ENCODE assay signal across 25 mouse cellular contexts in genomic region chr7:130030711-130031110, GRCm38 (mm10).
A peak's percentile ranks its signal among the peaks of the same experiment; 100 is the strongest.
DNase-seq lines count a peak whose midpoint lies in the region; ATAC-seq and TF ChIP-seq lines count a peak whose summit lies in the region.
"Had no signal": no experiment of that assay in that cellular context is flagged by ENCODE, and none has a peak within 500 bp of the region (broad histone marks: within the 10 kb centered on the region; RNA-seq: fewer than 3 reads in every experiment).

No protein-coding gene starts in this region.

- in situ Hi-C loops in ES-E14 (cut with MboI; ENCODE audit: low sequenced_read_pairs in 2 of 2, unreplicated experiment in 2 of 2): no loop called here

- H3K4me3 ChIP-seq in ES-E14 (ENCODE audit: insufficient read depth in 1 of 2, low read depth in 1 of 2, low read length in 2 of 2, poor library complexity in 1 of 2, severe bottlenecking in 1 of 2): no peak overlapping the region
- H3K4me3 ChIP-seq in intestine, postnatal 0 days (ENCODE audit: low read depth, low read length): no peak overlapping the region
- H3K4me3 ChIP-seq in lung, postnatal 0 days (ENCODE audit: low read depth, low read length): no peak overlapping the region
- no peak overlapping the region for H3K4me3 ChIP-seq in heart, embryonic 11.5 days (ENCODE audit: low read depth, low read length)

- intact Hi-C loops in heart, postnatal 14 days (cut with DNase I): no loop called here

- 86% methylated on average over 4 of the region's 4 CpGs for WGBS in intestine, postnatal 0 days
- 73% methylated on average over 4 of the region's 4 CpGs for WGBS in lung, postnatal 0 days
- WGBS in heart, embryonic 11.5 days (ENCODE audit: insufficient replicate concordance): 79% methylated on average over 4 of the region's 4 CpGs

- no peaks in the 10 kb centered on the region for H3K4me1 ChIP-seq in ES-E14 (ENCODE audit: control insufficient read depth in 2 of 2, insufficient read depth in 2 of 2, low read length in 2 of 2, poor library complexity in 1 of 2)
- H3K4me1 ChIP-seq in intestine, postnatal 0 days (replicated peaks; ENCODE audit: control insufficient read depth, insufficient read depth, low read length): no peaks in the 10 kb centered on the region
- H3K4me1 ChIP-seq in lung, postnatal 0 days (ENCODE audit: insufficient read depth, low read depth, low read length): no peaks in the 10 kb centered on the region
- H3K4me1 ChIP-seq in heart, embryonic 11.5 days (ENCODE audit: control insufficient read depth, insufficient read depth, low read length): no peaks in the 10 kb centered on the region

- ATAC-seq in intestine, postnatal 0 days: no peak
- no peak for ATAC-seq in lung, postnatal 0 days
- ATAC-seq in heart, embryonic 11.5 days (replicated peaks; ENCODE audit: insufficient number of reproducible peaks, low FRiP score, low TSS enrichment): no peak
- ATAC-seq: activated CD4-positive, CD25-positive, alpha-beta regulatory T cell, adult 4 months; CD4-positive, CD25-positive, alpha-beta regulatory T cell, adult 4 months; Patski had no signal

- no peak for TF ChIP-seq EP300 in lung, postnatal 0 days (IDR thresholded peaks at IDR 0.05)

- TF ChIP-seq CTCF in intestine, postnatal 0 days (IDR thresholded peaks at IDR 0.05; ENCODE audit: low read depth): no peak
- no peak for TF ChIP-seq CTCF in lung, postnatal 0 days (IDR thresholded peaks at IDR 0.05)

- H3K4me2 ChIP-seq in intestine, postnatal 0 days (replicated peaks; ENCODE audit: low read depth): no peak overlapping the region
- H3K4me2 ChIP-seq in lung, postnatal 0 days (replicated peaks; ENCODE audit: low read depth, low read length): no peak overlapping the region
- no peak overlapping the region for H3K4me2 ChIP-seq in heart, embryonic 11.5 days

- no peaks in the 10 kb centered on the region for H3K27me3 ChIP-seq in intestine, postnatal 0 days (replicated peaks; ENCODE audit: control insufficient read depth, insufficient read depth, low read length)
- H3K27me3 ChIP-seq in lung, postnatal 0 days (replicated peaks; ENCODE audit: insufficient read depth, low read length): no peaks in the 10 kb centered on the region
- no peaks in the 10 kb centered on the region for H3K27me3 ChIP-seq in heart, embryonic 11.5 days (ENCODE audit: control insufficient read depth, insufficient read depth, low read length)
- H3K27me3 ChIP-seq: Patski had no signal

- H3K9me3 ChIP-seq in ES-E14 (ENCODE audit: control insufficient read depth, insufficient read depth, low read depth, low read length): no peaks in the 10 kb centered on the region
- no peaks in the 10 kb centered on the region for H3K9me3 ChIP-seq in intestine, postnatal 0 days (ENCODE audit: control insufficient read depth)
- H3K9me3 ChIP-seq in lung, postnatal 0 days (ENCODE audit: low read length): no peaks in the 10 kb centered on the region
- H3K9me3 ChIP-seq in heart, embryonic 11.5 days (replicated peaks; ENCODE audit: control insufficient read depth, low read length): no peaks in the 10 kb centered on the region

- no peak overlapping the region for H3K27ac ChIP-seq in ES-E14 (ENCODE audit: insufficient read depth, low read depth, low read length, poor library complexity, severe bottlenecking)
- no peak overlapping the region for H3K27ac ChIP-seq in intestine, postnatal 0 days (ENCODE audit: low read depth, low read length)
- H3K27ac ChIP-seq in lung, postnatal 0 days (ENCODE audit: low read length): no peak overlapping the region
- H3K27ac ChIP-seq in heart, embryonic 11.5 days (ENCODE audit: low read depth, low read length): no peak overlapping the region

- no peaks in the 10 kb centered on the region for H3K36me3 ChIP-seq in ES-E14 (ENCODE audit: control insufficient read depth, insufficient read depth, low read length, poor library complexity, severe bottlenecking)
- no peaks in the 10 kb centered on the region for H3K36me3 ChIP-seq in intestine, postnatal 0 days (ENCODE audit: control insufficient read depth, insufficient read depth)
- no peaks in the 10 kb centered on the region for H3K36me3 ChIP-seq in lung, postnatal 0 days (ENCODE audit: insufficient read depth, low read length)
- no peaks in the 10 kb centered on the region for H3K36me3 ChIP-seq in heart, embryonic 11.5 days (ENCODE audit: control insufficient read depth, insufficient read depth, low read length)
- H3K36me3 ChIP-seq: G1E had no signal

- peak; percentile 46 for DNase-seq in ES-CJ7 (ENCODE audit: low read depth, low spot score)
- peak; percentile 29 for DNase-seq in ES-E14 (ENCODE audit: low read depth, low spot score)
- peak; percentile 66 for DNase-seq in R1 (ENCODE audit: low read depth, low spot score)
- DNase-seq in ZHBTc4 (ENCODE audit: low read depth, low spot score): peak; percentile 59
- DNase-seq in lung, postnatal 0 days (ENCODE audit: low spot score): no peak
- no peak for DNase-seq in heart, postnatal 14 days
- DNase-seq: adrenal gland, adult 2 months; adrenal gland, adult 8-10 months; adrenal gland, postnatal 10 days; adrenal gland, postnatal 14 days; adrenal gland, postnatal 25 days; adrenal gland, postnatal 36 days; B cell, adult 2 months; cerebellum, adult 11 months; cerebellum, adult 11-12 months; cerebellum, adult 18-20 months; cerebellum, adult 2 months; cerebellum, adult 8-10 months; cerebellum, adult 9-10 months had no signal

- no peak overlapping the region for H3K9ac ChIP-seq in ES-E14 (ENCODE audit: insufficient read depth, low read depth, low read length, poor library complexity, severe bottlenecking)
- no peak overlapping the region for H3K9ac ChIP-seq in intestine, postnatal 0 days (ENCODE audit: low read depth, low read length)
- H3K9ac ChIP-seq in lung, postnatal 0 days (replicated peaks; ENCODE audit: low read depth): no peak overlapping the region
- H3K9ac ChIP-seq in heart, embryonic 11.5 days (ENCODE audit: low read depth, low read length): no peak overlapping the region

TF ChIP-seq in ES-E14, 5 proteins besides CTCF, POLR2A, EP300 and RAD21:
- TF ChIP-seq ZNF384 (IDR thresholded peaks at IDR 0.05; ENCODE audit: low read depth, low read length): no peak
- TF ChIP-seq MAFK (IDR thresholded peaks at IDR 0.05; ENCODE audit: insufficient read depth, low read depth, low read length): no peak
- TF ChIP-seq CHD2 (IDR thresholded peaks at IDR 0.05; ENCODE audit: low read depth, low read length): no peak
- no peak for TF ChIP-seq HCFC1 (IDR thresholded peaks at IDR 0.05; ENCODE audit: borderline replicate concordance, insufficient read depth, low read length)
- TF ChIP-seq ZC3H11A (IDR thresholded peaks at IDR 0.05; ENCODE audit: borderline replicate concordance, low read depth, low read length): no peak

Comparison
In these comparisons a context has a peak if more than half of its experiments do, and no peak if none do; other contexts are left out.
1. DNase-seq: peak in ES-CJ7 (single experiment), ES-E14 (single experiment), R1 (single experiment) and ZHBTc4 (single experiment); none in lung, postnatal 0 days (single experiment) and heart, postnatal 14 days (0 of 2).